Mouse (Mus musculus): ENCODE measurements around the gene Clcn3. TPM values are rescaled to one million over a fixed set of nuclear protein-coding genes. Genes with fewer than 3 reads are reported as not detected.

Gene Clcn3
- polyA plus RNA-seq, 1 experiment from 2014 or later, result 17.9 TPM

- DNase-seq (ENCODE audit: low spot score), result peak; percentile 68
- Histone ChIP-seq H3K4me1 (ENCODE audit: insufficient read depth, low read depth, low read length) (no peaks in the 10 kb centered on the region), H3K4me2 (replicated peaks; ENCODE audit: low read depth, low read length) (no peak overlapping the region), H3K9ac (replicated peaks; ENCODE audit: low read depth) (no peak overlapping the region), H3K4me3 (ENCODE audit: low read depth, low read length) (no peak overlapping the region), H3K9me3 (ENCODE audit: low read length) (no peaks in the 10 kb centered on the region), H3K27ac (ENCODE audit: low read length) (no peak overlapping the region), H3K36me3 (ENCODE audit: insufficient read depth, low read length) (no peaks in the 10 kb centered on the region), H3K27me3 (replicated peaks; ENCODE audit: insufficient read depth, low read length) (no peaks in the 10 kb centered on the region)
- WGBS, result 69% methylated on average over 4 of the region's 4 CpGs
- no peak for TF ChIP-seq EP300 (IDR thresholded peaks at IDR 0.05)
- TF ChIP-seq CTCF (IDR thresholded peaks at IDR 0.05), result no peak
- ATAC-seq, result peak; percentile 65
These were observed 71.0 kb downstream of the Clcn3 start for GRCm38 (mm10) chr8:60912081-60912480.

GRCm38 (mm10) chr8:60900147-60900546 is 83.0 kb downstream of the Clcn3 start:
- DNase-seq (ENCODE audit: low spot score) (no peak), ATAC-seq (no peak)
- Histone ChIP-seq H3K4me3 (ENCODE audit: low read depth, low read length) (no peak overlapping the region), H3K4me2 (replicated peaks; ENCODE audit: low read depth, low read length) (no peak overlapping the region), H3K4me1 (ENCODE audit: insufficient read depth, low read depth, low read length) (no peaks in the 10 kb centered on the region), H3K9me3 (ENCODE audit: low read length) (no peaks in the 10 kb centered on the region), H3K27me3 (replicated peaks; ENCODE audit: insufficient read depth, low read length) (no peaks in the 10 kb centered on the region), H3K9ac (replicated peaks; ENCODE audit: low read depth) (no peak overlapping the region), H3K36me3 (ENCODE audit: insufficient read depth, low read length) (no peaks in the 10 kb centered on the region), H3K27ac (ENCODE audit: low read length) (no peak overlapping the region)
- WGBS, result 78% methylated on average over 9 of the region's 9 CpGs
- TF ChIP-seq CTCF (IDR thresholded peaks at IDR 0.05) (no peak), EP300 (IDR thresholded peaks at IDR 0.05) (no peak)

- H3K27ac ChIP-seq (ENCODE audit: low read length), result no peak overlapping the region
- H3K36me3 ChIP-seq (ENCODE audit: insufficient read depth, low read length), result no peaks in the 10 kb centered on the region
- H3K4me1 ChIP-seq (ENCODE audit: insufficient read depth, low read depth, low read length), result peaks cover 2% of the 10 kb centered on the region; the same call in 1 of the 2 replicates
- H3K4me2 ChIP-seq (replicated peaks; ENCODE audit: low read depth, low read length), result no peak overlapping the region
- H3K9me3 ChIP-seq (ENCODE audit: low read length), result no peaks in the 10 kb centered on the region
- WGBS, result 58% methylated on average over 6 of the region's 6 CpGs
- no peak for TF ChIP-seq EP300 (IDR thresholded peaks at IDR 0.05)
- no peak for TF ChIP-seq CTCF (IDR thresholded peaks at IDR 0.05)
- ATAC-seq, result no peak
- no peaks in the 10 kb centered on the region for H3K27me3 ChIP-seq (replicated peaks; ENCODE audit: insufficient read depth, low read length)
- H3K4me3 ChIP-seq (ENCODE audit: low read depth, low read length), result no peak overlapping the region
- H3K9ac ChIP-seq (replicated peaks; ENCODE audit: low read depth), result no peak overlapping the region
- no peak for DNase-seq (ENCODE audit: low spot score)
These were observed 87.2 kb downstream of the Clcn3 start for GRCm38 (mm10) chr8:60895878-60896277.

GRCm38 (mm10) chr8:60891757-60892156 is 91.3 kb downstream of the Clcn3 start:
- WGBS, result 89% methylated on average over 4 of the region's 4 CpGs
- TF ChIP-seq EP300 (IDR thresholded peaks at IDR 0.05) (no peak), CTCF (IDR thresholded peaks at IDR 0.05) (no peak)
- no peak overlapping the region for H3K4me3 ChIP-seq (ENCODE audit: low read depth, low read length)
- H3K9ac ChIP-seq (replicated peaks; ENCODE audit: low read depth), result no peak overlapping the region
- DNase-seq (ENCODE audit: low spot score) (no peak), ATAC-seq (no peak)
- no peaks in the 10 kb centered on the region for H3K9me3 ChIP-seq (ENCODE audit: low read length)
- no peaks in the 10 kb centered on the region for H3K36me3 ChIP-seq (ENCODE audit: insufficient read depth, low read length)
- H3K27ac ChIP-seq (ENCODE audit: low read length), result no peak overlapping the region
- no peaks in the 10 kb centered on the region for H3K27me3 ChIP-seq (replicated peaks; ENCODE audit: insufficient read depth, low read length)
- peaks cover 5% of the 10 kb centered on the region; the same call in 1 of the 2 replicates for H3K4me1 ChIP-seq (ENCODE audit: insufficient read depth, low read depth, low read length)
- H3K4me2 ChIP-seq (replicated peaks; ENCODE audit: low read depth, low read length), result no peak overlapping the region

GRCm38 (mm10) chr8:60890520-60890874 is 92.6 kb downstream of the Clcn3 start:
- WGBS, result 3% methylated on average over 23 of the region's 23 CpGs
- ATAC-seq, result no peak
- H3K36me3 ChIP-seq (ENCODE audit: insufficient read depth, low read length), result no peaks in the 10 kb centered on the region
- H3K27ac ChIP-seq (ENCODE audit: low read length), result no peak overlapping the region
- H3K27me3 ChIP-seq (replicated peaks; ENCODE audit: insufficient read depth, low read length), result no peaks in the 10 kb centered on the region
- H3K4me3 ChIP-seq (ENCODE audit: low read depth, low read length), result peak overlapping the region; percentile 80
- TF ChIP-seq CTCF (IDR thresholded peaks at IDR 0.05), result no peak
- TF ChIP-seq EP300 (IDR thresholded peaks at IDR 0.05), result no peak
- no peaks in the 10 kb centered on the region for H3K9me3 ChIP-seq (ENCODE audit: low read length)
- H3K9ac ChIP-seq (replicated peaks; ENCODE audit: low read depth), result peak overlapping the region; percentile 60
- no peak for DNase-seq (ENCODE audit: low spot score)
- peak overlapping the region; percentile 77 for H3K4me2 ChIP-seq (replicated peaks; ENCODE audit: low read depth, low read length)
- H3K4me1 ChIP-seq (ENCODE audit: insufficient read depth, low read depth, low read length), result peaks cover 5% of the 10 kb centered on the region; the same call in 1 of the 2 replicates

GRCm38 (mm10) chr8:60889843-60890519 is 93.1 kb downstream of the Clcn3 start, which contains the start of gene Hpf1:
Gene Hpf1 (plus strand): TSS chr8:60890418.
- Histone ChIP-seq H3K36me3 (ENCODE audit: insufficient read depth, low read length) (no peaks in the 10 kb centered on the region), H3K9ac (replicated peaks; ENCODE audit: low read depth) (peak within 1 kb of the TSS; percentile 60), H3K4me3 (ENCODE audit: low read depth, low read length) (peak within 1 kb of the TSS; percentile 80), H3K9me3 (ENCODE audit: low read length) (no peaks in the 10 kb centered on the region), H3K4me1 (ENCODE audit: insufficient read depth, low read depth, low read length) (peaks cover 5% of the 10 kb centered on the region; the same call in 1 of the 2 replicates), H3K4me2 (replicated peaks; ENCODE audit: low read depth, low read length) (peak within 1 kb of the TSS; percentile 77), H3K27me3 (replicated peaks; ENCODE audit: insufficient read depth, low read length) (no peaks in the 10 kb centered on the region), H3K27ac (ENCODE audit: low read length) (no peak within 1 kb of the TSS)
- ATAC-seq (peak; percentile 99), DNase-seq (ENCODE audit: low spot score) (peak; percentile 98)
- WGBS, result 5% methylated on average over 43 of the region's 43 CpGs
- TF ChIP-seq CTCF (IDR thresholded peaks at IDR 0.05) (no peak), EP300 (IDR thresholded peaks at IDR 0.05) (no peak)
